Mouse (Mus musculus) hindbrain, embryonic 14.5 days (tissue): ENCODE data around the gene Gusb. TPM values are rescaled to one million over a fixed set of nuclear protein-coding genes. Genes with fewer than 3 reads are reported as not detected.

Experiments
- ATAC-seq: fragments of 200-750 bp; cut with Nextera tagmentation; 2 replicates; pipeline ENCODE4 v1.8.0; 2017; ENCODE audit warnings: moderate number of reproducible peaks, mild to moderate bottlenecking, moderate TSS enrichment, moderate library complexity; ENCODE audit not compliant: low FRiP score
- DNase-seq: peaks from one replicate; pipeline ENCODE4 v3.0.0-alpha.2; 2015; ENCODE audit warnings: low spot score
- H3K27ac ChIP-seq: fragments of 300-500 bp; sonication (generic); 2 replicates; pipeline ENCODE4 v1.5.1; 2014; ENCODE audit warnings: mild to moderate bottlenecking, moderate library complexity
- H3K27me3 ChIP-seq: fragments of 300-500 bp; sonication (generic); 2 replicates; pipeline ENCODE4 v1.6.1; 2014; ENCODE audit warnings: mild to moderate bottlenecking, low read length, mixed read lengths; ENCODE audit not compliant: control insufficient read depth, insufficient read depth
- H3K36me3 ChIP-seq: fragments of 300-500 bp; sonication (generic); replicated peaks from 2 replicates; pipeline ENCODE4 v1.6.1; 2014; ENCODE audit not compliant: control insufficient read depth, insufficient read depth
- H3K4me1 ChIP-seq: fragments of 300-500 bp; sonication (generic); replicated peaks from 2 replicates; pipeline ENCODE4 v1.6.1; 2014; ENCODE audit warnings: antibody characterized with exemption, low read length, mixed read lengths; ENCODE audit not compliant: control insufficient read depth, insufficient read depth
- H3K4me2 ChIP-seq: fragments of 300-500 bp; sonication (generic); replicated peaks from 2 replicates; pipeline ENCODE4 v1.6.1; 2014; ENCODE audit warnings: mild to moderate bottlenecking, moderate library complexity
- H3K4me3 ChIP-seq: fragments of 300-500 bp; sonication (generic); replicated peaks from 2 replicates; pipeline ENCODE4 v1.5.1; 2014; ENCODE audit warnings: mild to moderate bottlenecking, low read length
- H3K9ac ChIP-seq: fragments of 300-500 bp; sonication (generic); 2 replicates; pipeline ENCODE4 v1.6.1; 2014
- H3K9me3 ChIP-seq: fragments of 300-500 bp; sonication (generic); 2 replicates; pipeline ENCODE4 v1.6.1; 2016; ENCODE audit warnings: low read length; ENCODE audit not compliant: control insufficient read depth
- WGBS: fragments of 180-500 bp; shearing (Covaris S2); extraction: QIAGEN DNeasy Blood & Tissue Kit; methylation state at CpG from one replicate; pipeline ENCODE4 v1.1.7; 2014; 5-methylcytosine and 5-hydroxymethylcytosine counted together
- polyA plus RNA-seq: library from polyadenylated mRNA; unstranded; fragments of >200 nt; fragmentation: Nextera tagmentation; extraction: Ambion mirVana; gene quantifications from 2 replicates; pipeline ENCODE4 v1.2.1, GENCODE M21; 2014

Gusb gene
- polyA plus RNA-seq, 1 experiment from 2014 or later = 37.0 TPM

- Histone ChIP-seq H3K4me3 (no peak overlapping the region), H3K4me1 (peaks cover 9% of the 10 kb centered on the region; the same call in 1 of the 2 replicates), H3K27me3 (no peaks in the 10 kb centered on the region), H3K27ac (no peak overlapping the region), H3K9ac (no peak overlapping the region), H3K36me3 (no peaks in the 10 kb centered on the region; the same call in none of the 2 replicates), H3K4me2 (no peak overlapping the region), H3K9me3 (no peaks in the 10 kb centered on the region)
- WGBS = 71% methylated on average over 19 of the region's 19 CpGs
- no peak for ATAC-seq
- DNase-seq = no peak
These were observed 5.1 kb downstream of the Gusb start for GRCm38 (mm10) chr5:129997700-129998099.

GRCm38 (mm10) chr5:129994989-129995388 lies 7.9 kb downstream of the Gusb start:
- DNase-seq (no peak), ATAC-seq (no peak)
- peaks cover 3% of the 10 kb centered on the region for H3K36me3 ChIP-seq
- H3K4me1 ChIP-seq = no peaks in the 10 kb centered on the region
- no peak overlapping the region for H3K4me2 ChIP-seq
- H3K4me3 ChIP-seq = no peak overlapping the region
- no peaks in the 10 kb centered on the region for H3K9me3 ChIP-seq
- WGBS = 94% methylated on average over 7 of the region's 7 CpGs
- H3K27me3 ChIP-seq = no peaks in the 10 kb centered on the region
- no peak overlapping the region for H3K27ac ChIP-seq
- H3K9ac ChIP-seq = no peak overlapping the region

DNA sequence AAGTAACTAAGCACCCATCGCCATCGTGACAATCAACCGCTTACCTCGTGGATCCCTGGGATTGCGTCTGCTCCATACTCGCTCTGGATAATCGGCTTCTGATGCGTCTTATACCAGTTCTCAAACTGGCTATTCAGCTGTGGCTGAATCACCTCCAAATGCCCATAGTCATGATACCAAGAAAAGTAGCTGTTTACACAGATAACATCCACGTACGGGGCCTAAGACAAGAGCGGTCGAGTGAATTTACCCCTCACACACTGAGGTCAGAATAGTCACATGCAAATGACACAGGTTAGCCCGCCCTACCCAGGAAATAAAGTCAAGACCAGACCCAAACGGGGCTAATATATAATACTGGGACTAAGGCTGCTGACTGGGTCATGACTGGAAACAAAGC lies 9.5 kb downstream of the Gusb start:
- Histone ChIP-seq H3K9me3 (no peaks in the 10 kb centered on the region), H3K4me1 (no peaks in the 10 kb centered on the region), H3K9ac (no peak overlapping the region), H3K36me3 (peaks cover 13% of the 10 kb centered on the region), H3K4me3 (no peak overlapping the region), H3K27me3 (no peaks in the 10 kb centered on the region), H3K4me2 (no peak overlapping the region), H3K27ac (no peak overlapping the region)
- ATAC-seq = no peak
- no peak for DNase-seq
- WGBS = 94% methylated on average over 14 of the region's 14 CpGs

- H3K9ac ChIP-seq = no peak overlapping the region
- no peaks in the 10 kb centered on the region for H3K9me3 ChIP-seq
- DNase-seq (no peak), ATAC-seq (no peak)
- H3K4me2 ChIP-seq = no peak overlapping the region
- H3K4me1 ChIP-seq = no peaks in the 10 kb centered on the region
- no peak overlapping the region for H3K27ac ChIP-seq
- H3K27me3 ChIP-seq = no peaks in the 10 kb centered on the region
- peaks cover 13% of the 10 kb centered on the region for H3K36me3 ChIP-seq
- 96% methylated on average over 5 of the region's 5 CpGs for WGBS
- no peak overlapping the region for H3K4me3 ChIP-seq
These were observed 11.0 kb downstream of the Gusb start for GRCm38 (mm10) chr5:129991898-129992297.

DNA sequence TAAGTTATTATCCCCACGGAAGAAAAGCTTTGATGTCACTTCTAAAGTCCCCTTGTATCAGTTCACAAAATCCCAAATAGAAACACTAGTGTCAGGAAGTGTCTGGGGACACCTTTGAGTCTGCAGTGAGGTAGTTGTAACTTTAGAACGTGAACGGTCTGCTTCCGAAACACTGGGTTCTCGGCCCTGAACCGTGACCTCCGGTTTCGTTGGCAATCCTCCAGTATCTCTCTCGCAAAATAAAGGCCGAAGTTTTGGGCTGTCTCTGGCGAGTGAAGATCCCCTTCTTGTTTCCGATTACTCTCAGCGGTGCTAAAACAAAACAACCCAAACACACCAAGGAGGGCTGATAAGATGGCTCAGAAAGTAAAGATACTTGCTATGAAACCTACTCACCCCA lies 13.5 kb downstream of the Gusb start:
- Histone ChIP-seq H3K9me3 (no peaks in the 10 kb centered on the region), H3K27ac (no peak overlapping the region), H3K4me3 (no peak overlapping the region), H3K27me3 (no peaks in the 10 kb centered on the region), H3K36me3 (peaks cover 14% of the 10 kb centered on the region), H3K4me1 (no peaks in the 10 kb centered on the region), H3K9ac (no peak overlapping the region), H3K4me2 (no peak overlapping the region)
- 84% methylated on average over 13 of the region's 13 CpGs for WGBS
- ATAC-seq (no peak), DNase-seq (no peak)

- no peak for DNase-seq
- Histone ChIP-seq H3K27me3 (no peaks in the 10 kb centered on the region), H3K4me2 (no peak overlapping the region), H3K27ac (no peak overlapping the region), H3K4me3 (no peak overlapping the region), H3K9ac (no peak overlapping the region), H3K4me1 (no peaks in the 10 kb centered on the region), H3K9me3 (no peaks in the 10 kb centered on the region), H3K36me3 (peaks cover 21% of the 10 kb centered on the region)
- WGBS = 83% methylated on average over 3 of the region's 3 CpGs
- no peak for ATAC-seq
These were observed 22.6 kb downstream of the Gusb start for GRCm38 (mm10) chr5:129980216-129980615.

GRCm38 (mm10) chr5:129978608-129979007 lies 24.2 kb downstream of the Gusb start:
- H3K36me3 ChIP-seq = peaks cover 13% of the 10 kb centered on the region
- no peaks in the 10 kb centered on the region for H3K4me1 ChIP-seq
- 95% methylated on average over 5 of the region's 5 CpGs for WGBS
- no peaks in the 10 kb centered on the region for H3K9me3 ChIP-seq
- DNase-seq = no peak
- no peak overlapping the region for H3K4me2 ChIP-seq
- ATAC-seq = no peak
- H3K9ac ChIP-seq = no peak overlapping the region
- no peak overlapping the region for H3K27ac ChIP-seq
- no peaks in the 10 kb centered on the region for H3K27me3 ChIP-seq
- H3K4me3 ChIP-seq = no peak overlapping the region

GRCm38 (mm10) chr5:129977768-129978167 lies 25.1 kb downstream of the Gusb start:
- Histone ChIP-seq H3K4me3 (no peak overlapping the region), H3K27me3 (no peaks in the 10 kb centered on the region), H3K36me3 (peaks cover 5% of the 10 kb centered on the region), H3K27ac (no peak overlapping the region), H3K9ac (no peak overlapping the region), H3K9me3 (no peaks in the 10 kb centered on the region), H3K4me1 (no peaks in the 10 kb centered on the region), H3K4me2 (no peak overlapping the region)
- ATAC-seq (no peak), DNase-seq (no peak)
- 89% methylated on average over 4 of the region's 4 CpGs for WGBS

- no peak overlapping the region for H3K4me2 ChIP-seq
- no peaks in the 10 kb centered on the region for H3K9me3 ChIP-seq
- no peak overlapping the region for H3K9ac ChIP-seq
- DNase-seq (no peak), ATAC-seq (no peak)
- H3K4me3 ChIP-seq = no peak overlapping the region
- no peaks in the 10 kb centered on the region for H3K4me1 ChIP-seq
- 84% methylated on average over 4 of the region's 4 CpGs for WGBS
- H3K27me3 ChIP-seq = no peaks in the 10 kb centered on the region
- H3K36me3 ChIP-seq = peaks cover 13% of the 10 kb centered on the region
- H3K27ac ChIP-seq = no peak overlapping the region
These were observed 28.0 kb downstream of the Gusb start for GRCm38 (mm10) chr5:129974866-129975311.

DNA sequence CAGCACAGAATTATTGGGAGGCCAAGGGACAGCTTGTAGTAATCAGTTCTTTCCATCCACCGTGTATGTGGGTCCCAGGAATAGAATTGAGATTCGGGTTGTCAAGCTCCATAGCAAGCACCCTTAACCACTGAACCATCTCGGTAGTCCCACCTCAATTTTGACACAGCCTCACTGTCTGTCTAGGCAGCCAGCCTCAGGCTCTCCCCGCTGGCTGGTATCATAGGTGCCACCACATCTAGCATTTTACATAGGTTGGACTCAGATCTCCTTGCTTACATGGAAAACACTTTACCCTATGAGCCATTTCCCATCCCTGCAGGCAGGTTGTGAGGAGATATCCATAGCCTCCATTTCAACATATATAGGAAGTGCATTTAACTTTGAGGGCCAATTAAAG lies 28.5 kb downstream of the Gusb start:
- Histone ChIP-seq H3K9ac (no peak overlapping the region), H3K4me1 (no peaks in the 10 kb centered on the region)
- WGBS = 95% methylated on average over 4 of the region's 4 CpGs

More for the DNA sequence above, 28.5 kb downstream of the Gusb start:
- Histone ChIP-seq H3K27ac (no peak overlapping the region), H3K36me3 (peaks cover 13% of the 10 kb centered on the region), H3K9me3 (no peaks in the 10 kb centered on the region), H3K27me3 (no peaks in the 10 kb centered on the region), H3K4me3 (no peak overlapping the region), H3K4me2 (no peak overlapping the region)
- ATAC-seq (no peak), DNase-seq (no peak)
